Mouse (Mus musculus) embryonic stem cell, embryonic (primary cell): ENCODE data around the gene Podnl1.

Experiments used
- CTCF ChIA-PET, 4 experiments: fragments of 300-600 bp in 2 of 4; fragments of 350-600 bp in 2 of 4; sonication (Branson Sonifier 250); formaldehyde crosslinking; loops; one replicate each; lab custom pipeline; 2022; ENCODE audit warnings: inconsistent platforms in 2 of 4; lab: Charles Lee
- POLR2A ChIA-PET, 4 experiments: fragments of 300-600 bp in 2 of 4; fragments of 350-600 bp in 2 of 4; sonication (Branson Sonifier 250); formaldehyde crosslinking; loops; one replicate each; lab custom pipeline; 2022; ENCODE audit warnings: antibody characterized with exemption in 4 of 4, inconsistent platforms in 1 of 4; lab: Charles Lee

Podnl1 gene

DNA sequence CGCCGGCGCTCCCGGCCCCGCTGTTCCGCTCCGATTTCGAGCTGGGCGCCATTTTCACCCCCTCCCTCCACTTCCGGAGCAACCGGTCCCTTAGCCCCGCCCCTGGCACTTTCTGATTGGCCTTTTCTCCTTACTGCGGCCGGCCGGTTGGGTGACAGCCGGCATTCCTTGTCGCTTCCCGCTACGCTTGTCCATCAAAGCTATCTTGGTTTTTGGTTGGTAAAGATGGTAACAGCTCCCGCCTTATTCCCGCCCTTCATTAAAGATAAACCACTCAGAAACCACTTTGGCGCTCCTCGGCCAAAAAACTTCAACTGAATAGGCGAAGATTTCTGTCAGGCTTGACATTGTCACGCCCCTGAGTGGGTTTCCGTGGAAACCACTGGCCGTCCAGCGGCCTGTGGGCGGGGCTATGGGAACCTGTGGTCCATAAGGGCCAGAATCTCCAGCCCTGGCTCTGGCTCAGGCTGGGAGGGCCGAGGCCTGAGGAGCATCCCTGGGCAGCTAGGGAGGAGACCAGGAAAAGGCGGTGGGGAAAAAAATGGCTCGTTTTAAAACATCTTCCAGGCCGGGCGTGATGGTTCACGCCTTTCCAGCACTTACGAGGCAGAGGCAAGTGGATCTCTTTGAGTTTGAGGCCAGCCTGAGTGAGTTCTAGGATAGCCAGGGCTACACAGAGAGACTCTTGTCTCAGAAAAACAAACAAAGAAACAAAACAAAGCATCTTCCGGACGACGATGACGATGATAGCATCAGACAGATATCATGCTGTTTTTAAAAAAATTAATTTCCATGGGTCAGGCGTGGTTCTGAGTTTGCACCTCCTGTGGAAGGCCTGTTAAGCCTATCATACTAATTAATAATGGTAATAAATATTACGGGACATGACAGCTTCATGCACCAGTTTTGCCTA, 20.8 kb upstream of the Podnl1 start, which contains the start of gene Dcaf15:
Gene Dcaf15, minus strand, starts transcription at position 72 of the 913 bp plus-strand sequence.
- ChIA-PET POLR2A (interaction anchor here (0.6 to 3.2 kb wide), 107 partner anchors 8 to 1400 kb away, joined by 3 to 59 read pairs (median 4); partner anchors contain the start of genes Rfx1 (in 3 of the 4), 4930432K21Rik (in 2 of the 4), Mri1 (in 2 of the 4) and Rln3 (in 2 of the 4)), CTCF (interaction anchor here in 3 of 4 experiments (0.6 to 1.7 kb wide), 22 partner anchors 8 to 824 kb away, joined by 3 to 9 read pairs (median 4); partner anchors contain the start of genes Asf1b (in 1 of the 3), Ccdc130 (in 1 of the 3), Gm10644 (in 1 of the 3) and Il27ra (in 1 of the 3))

DNA sequence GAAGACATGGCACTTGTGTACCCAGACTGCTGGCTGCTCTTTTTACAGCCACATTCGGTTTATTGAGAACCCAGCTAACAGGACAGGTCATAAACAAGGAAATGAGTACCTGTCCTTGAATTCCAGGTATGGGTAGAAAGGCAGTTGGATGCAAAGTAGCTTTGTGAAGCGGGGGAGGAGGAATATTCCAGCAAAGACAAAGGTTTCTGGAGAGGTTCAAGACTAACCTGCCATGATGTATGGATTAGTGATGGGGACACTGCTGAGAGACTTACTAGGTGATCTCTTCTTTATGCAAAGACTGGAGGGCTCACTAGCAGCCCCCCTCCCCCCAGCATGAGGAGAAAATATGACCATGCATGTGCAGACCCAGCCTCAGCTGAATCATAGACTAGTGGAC, 20.1 kb upstream of the Podnl1 start:
- POLR2A ChIA-PET, result interaction anchor here in 3 of 4 experiments (1.2 to 3.2 kb wide), 17 partner anchors 9 to 396 kb away, joined by 3 to 18 read pairs (median 7); partner anchors contain the start of genes Ccdc130 (in 1 of the 3) and Podnl1 (in 1 of the 3)
- CTCF ChIA-PET, result interaction anchor here in 1 of 4 experiments (0.6 kb wide), 1 partner anchor 823 kb away, joined by 5 read pairs; no protein-coding TSS in a partner anchor

DNA sequence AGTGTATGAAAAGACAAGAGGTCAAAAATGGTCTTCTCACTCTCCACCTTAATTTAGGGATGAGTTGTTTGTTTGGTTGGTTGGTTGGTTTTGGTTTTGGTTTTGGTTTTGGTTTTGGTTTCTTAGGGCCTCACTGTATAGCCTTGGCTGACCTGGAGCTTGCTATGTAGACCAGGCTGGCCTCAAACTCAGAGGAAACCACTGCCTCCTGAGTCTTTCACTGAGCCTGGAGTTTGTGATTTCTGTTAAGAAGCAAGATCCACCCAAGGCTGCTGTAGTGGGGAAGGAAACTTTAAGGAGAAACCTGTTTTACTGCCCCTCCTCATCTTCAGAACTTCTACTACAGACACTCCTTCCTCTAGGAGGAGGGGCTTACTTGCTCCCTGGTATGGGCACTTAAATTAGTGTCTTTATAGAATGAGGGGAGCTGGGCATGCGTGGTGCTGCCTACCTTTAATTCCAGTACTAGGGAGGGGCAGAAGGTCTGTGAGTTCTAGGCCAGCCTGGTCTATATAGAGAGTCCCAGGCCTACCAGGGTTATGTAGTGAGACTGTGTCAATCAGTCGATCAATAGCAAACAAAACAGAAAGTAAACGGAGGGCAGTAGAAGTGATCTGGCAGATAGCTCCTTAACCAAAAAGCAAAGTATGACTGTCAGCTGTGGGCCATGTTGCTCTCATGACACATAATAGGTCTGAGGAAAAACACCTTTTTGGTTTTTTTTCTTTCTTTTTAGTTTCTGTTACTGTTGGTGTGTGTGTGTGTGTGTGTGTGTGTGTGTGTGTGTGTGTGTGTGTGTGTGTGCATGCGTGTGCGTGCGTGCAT, 19.4 kb upstream of the Podnl1 start:
- ChIA-PET POLR2A (interaction anchor here in 3 of 4 experiments (0.6 to 2.5 kb wide), 8 partner anchors 11 to 254 kb away, joined by 3 to 14 read pairs (median 6); partner anchors contain the start of gene Podnl1 (in 1 of the 3)), CTCF (interaction anchor here in 1 of 4 experiments (0.6 kb wide), 1 partner anchor 207 kb away, joined by 3 read pairs; no protein-coding TSS in a partner anchor)

DNA sequence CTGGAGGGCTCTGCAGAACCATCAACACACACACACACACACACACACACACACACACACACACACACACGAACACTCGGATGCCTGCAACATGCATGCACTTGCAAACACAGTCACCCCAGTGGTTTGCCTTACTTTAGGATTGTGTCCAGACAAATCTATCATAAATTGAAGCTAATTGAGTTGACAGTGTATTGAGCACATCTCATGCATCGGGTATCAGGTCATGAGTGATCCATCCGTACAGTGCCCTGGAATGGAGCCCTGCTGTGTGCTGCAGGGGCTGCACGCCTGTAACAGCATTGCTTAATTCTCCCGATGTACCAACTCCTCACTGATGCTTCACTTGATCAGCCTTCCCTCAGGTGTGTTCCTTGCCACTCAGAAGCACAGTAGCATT, 10.1 kb upstream of the Podnl1 start:
- CTCF ChIA-PET, result interaction anchor here in 3 of 4 experiments (0.6 to 0.7 kb wide), 3 partner anchors 41 to 159 kb away, joined by 3 read pairs; no protein-coding TSS in a partner anchor
- POLR2A ChIA-PET, result interaction anchor here in 2 of 4 experiments (0.6 to 2.4 kb wide), 5 partner anchors 11 to 526 kb away, joined by 3 to 8 read pairs (median 3); partner anchors contain the start of genes Dcaf15 (in 2 of the 2) and Rfx1 (in 1 of the 2)

DNA sequence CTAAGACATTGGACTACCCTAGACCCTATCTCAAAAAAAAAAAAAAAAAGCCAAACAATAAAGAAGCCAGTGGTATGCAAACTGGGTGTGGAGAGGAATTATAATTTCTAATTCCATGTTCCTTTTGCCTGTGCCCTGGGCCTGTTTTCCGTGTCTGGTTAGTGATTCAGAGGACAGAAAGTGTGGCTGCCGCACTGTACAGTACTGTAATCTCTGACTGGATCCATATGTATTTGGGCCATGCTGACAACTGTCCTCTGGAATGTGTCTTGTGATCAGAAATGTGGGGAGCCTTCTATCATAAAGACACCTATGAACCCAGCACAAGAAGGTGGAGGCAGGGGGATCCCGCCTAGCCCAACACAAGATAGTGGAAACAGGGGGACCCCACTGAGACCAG, 3.6 kb upstream of the Podnl1 start:
- POLR2A ChIA-PET, result interaction anchor here in 1 of 4 experiments (0.6 kb wide), 1 partner anchor 1516 kb away, joined by 4 read pairs; no protein-coding TSS in a partner anchor
- CTCF ChIA-PET, result interaction anchor here in 1 of 4 experiments (0.6 to 0.7 kb wide), 2 partner anchors 26 to 48 kb away, joined by 4 to 9 read pairs; no protein-coding TSS in a partner anchor

DNA sequence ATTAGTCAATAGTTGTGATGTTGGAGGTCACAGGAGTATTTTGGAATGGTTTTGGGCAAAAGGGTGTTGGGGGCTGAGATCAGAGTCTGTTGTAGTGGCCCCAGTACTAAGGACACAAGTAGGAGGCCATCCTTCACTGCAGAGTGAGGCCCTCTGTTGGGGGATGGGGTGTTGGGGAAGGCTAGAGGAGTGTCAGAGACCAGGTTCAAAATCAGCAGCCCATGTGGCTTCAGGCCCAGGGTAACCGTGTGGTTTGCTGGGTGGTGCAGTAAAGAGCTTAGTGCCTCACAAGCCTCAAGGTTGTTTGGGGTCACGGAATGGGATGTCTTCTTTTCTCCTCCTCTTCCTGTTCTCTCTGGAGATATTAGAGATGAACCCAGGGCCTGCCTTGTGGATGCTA, 953 bp downstream of the Podnl1 start:
- CTCF ChIA-PET, result interaction anchor here in 1 of 4 experiments (0.6 to 1.6 kb wide), 4 partner anchors 28 to 232 kb away, joined by 3 to 4 read pairs (median 4); no protein-coding TSS in a partner anchor
- POLR2A ChIA-PET, result interaction anchor here in 3 of 4 experiments (0.6 to 3.9 kb wide), 20 partner anchors 11 to 956 kb away, joined by 3 to 14 read pairs (median 4); partner anchors contain the start of genes Dcaf15 (in 3 of the 3), 1700067K01Rik (in 2 of the 3), 4930432K21Rik (in 2 of the 3) and Cc2d1a (in 2 of the 3)

DNA sequence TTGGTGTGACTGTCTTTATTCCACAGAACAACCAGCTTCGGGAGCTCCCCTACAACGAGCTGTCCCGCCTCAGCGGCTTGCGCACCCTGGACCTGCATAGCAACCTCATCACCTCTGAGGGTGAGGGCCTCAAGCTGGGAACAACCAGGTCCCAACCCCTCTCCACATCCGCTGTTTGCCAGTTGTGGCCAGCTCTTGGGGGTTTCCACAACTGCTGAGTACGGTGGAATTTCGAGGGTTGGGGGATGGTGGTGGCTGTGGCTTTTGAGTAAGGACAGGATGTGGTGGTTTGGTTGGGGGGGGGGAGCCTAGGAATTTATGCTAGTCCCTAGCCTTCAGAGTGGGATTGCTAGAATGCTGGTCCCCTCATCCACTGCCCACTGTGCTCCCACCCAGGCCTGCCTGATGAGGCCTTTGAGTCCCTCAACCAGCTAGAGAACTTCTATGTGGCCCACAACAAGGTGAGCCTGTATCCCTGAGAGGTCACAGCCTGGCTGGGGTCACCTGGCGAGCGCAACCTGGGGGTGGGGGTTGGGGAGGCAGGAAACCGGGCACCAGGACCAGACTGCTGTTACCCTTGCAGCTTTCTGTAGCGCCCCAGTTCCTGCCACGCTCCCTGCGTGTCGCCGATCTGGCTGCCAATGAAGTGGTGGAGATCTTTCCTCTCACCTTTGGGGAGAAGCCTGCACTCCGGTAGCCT, 1.6 kb downstream of the Podnl1 start:
- ChIA-PET POLR2A (interaction anchor here in 3 of 4 experiments (0.6 to 3.9 kb wide), 18 partner anchors 9 to 409 kb away, joined by 3 to 14 read pairs (median 4); partner anchors contain the start of genes Dcaf15 (in 3 of the 3), 4930432K21Rik (in 2 of the 3), Cc2d1a (in 2 of the 3) and 1700067K01Rik (in 1 of the 3)), CTCF (interaction anchor here in 1 of 4 experiments (0.6 to 1.6 kb wide), 5 partner anchors 29 to 232 kb away, joined by 3 to 5 read pairs (median 4); partner anchors contain the start of gene Rln3)

DNA sequence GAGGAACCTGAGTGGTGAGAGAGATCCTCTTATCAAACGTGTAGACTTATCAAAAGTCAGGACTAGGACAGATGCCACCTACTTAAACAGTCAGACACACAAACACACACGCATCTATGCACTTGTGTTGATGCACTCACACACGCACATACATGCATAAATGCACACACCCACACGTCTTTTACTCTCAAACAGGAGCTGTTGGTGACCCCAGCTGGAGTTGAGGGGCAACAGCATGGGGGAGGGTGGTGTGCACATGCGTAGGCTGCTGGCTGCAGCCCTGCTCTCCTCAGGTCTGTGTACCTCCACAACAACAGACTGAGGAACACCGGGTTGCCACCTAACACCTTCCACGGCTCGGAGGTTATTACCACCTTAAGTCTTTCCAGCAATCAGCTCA, 2.5 kb downstream of the Podnl1 start:
- ChIA-PET CTCF (interaction anchor here in 2 of 4 experiments (0.6 to 1.3 kb wide), 2 partner anchors 81 to 84 kb away, joined by 3 to 5 read pairs; partner anchors contain the start of gene Rln3 (in 1 of the 2)), POLR2A (interaction anchor here in 3 of 4 experiments (0.7 to 4.6 kb wide), 6 partner anchors 8 to 410 kb away, joined by 3 to 34 read pairs (median 9); partner anchors contain the start of genes 4930432K21Rik (in 1 of the 3), Cc2d1a (in 1 of the 3) and Dcaf15 (in 1 of the 3))

DNA sequence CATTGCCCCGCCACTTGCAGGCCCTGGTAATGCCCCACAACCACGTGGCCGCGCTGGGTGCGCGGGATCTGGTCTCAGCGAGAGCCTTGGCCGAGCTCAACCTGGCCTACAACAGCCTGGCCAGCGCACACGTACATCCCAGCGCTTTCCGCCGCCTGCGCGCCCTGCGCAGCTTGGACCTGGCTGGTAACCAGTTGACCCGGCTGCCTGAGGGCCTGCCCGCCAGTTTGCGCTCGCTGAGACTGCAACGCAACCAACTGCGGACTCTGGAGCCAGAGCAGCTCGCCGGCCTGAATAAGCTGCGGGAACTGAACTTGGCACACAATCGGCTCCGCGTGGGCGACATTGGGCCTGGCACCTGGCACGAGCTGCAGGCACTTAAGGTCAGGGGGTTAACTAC, 5.0 kb downstream of the Podnl1 start:
- CTCF ChIA-PET, result interaction anchor here (0.8 to 1.7 kb wide), 8 partner anchors 76 to 123 kb away, joined by 3 to 5 read pairs (median 3); partner anchors contain the start of gene Il27ra (in 1 of the 4)
- POLR2A ChIA-PET, result interaction anchor here (0.5 to 4.6 kb wide), 40 partner anchors 10 to 840 kb away, joined by 3 to 35 read pairs (median 4); partner anchors contain the start of genes Cc2d1a (in 2 of the 4), Ccdc130 (in 2 of the 4), Dcaf15 (in 2 of the 4) and 4930432K21Rik (in 1 of the 4)

DNA sequence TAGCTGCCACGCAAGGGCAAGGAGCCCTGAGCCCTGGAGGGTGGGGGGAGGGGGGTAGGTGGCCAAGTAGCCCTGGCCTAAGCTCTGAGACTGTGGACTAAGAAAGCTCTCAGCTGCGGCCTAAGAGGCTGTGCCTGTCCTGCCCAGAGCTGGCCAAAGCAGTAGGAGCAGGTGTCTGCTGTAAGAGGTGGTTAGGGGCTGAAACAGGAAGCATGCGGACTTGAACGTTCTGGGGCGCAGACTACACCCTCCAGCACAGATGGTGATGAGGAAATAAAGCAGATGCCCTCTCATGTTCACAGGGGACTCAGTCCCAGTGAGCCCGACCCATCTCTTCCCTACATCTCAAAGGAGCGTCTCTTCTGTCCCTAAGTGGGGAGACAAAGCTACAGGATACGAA, 6.4 kb downstream of the Podnl1 start:
- POLR2A ChIA-PET, result interaction anchor here in 3 of 4 experiments (0.9 to 4.6 kb wide), 12 partner anchors 9 to 75 kb away, joined by 3 to 35 read pairs (median 4); partner anchors contain the start of genes 4930432K21Rik (in 1 of the 3), Cc2d1a (in 1 of the 3), Dcaf15 (in 1 of the 3) and Rfx1 (in 1 of the 3)
- CTCF ChIA-PET, result interaction anchor here (0.6 to 1.6 kb wide), 5 partner anchors 12 to 684 kb away, joined by 3 read pairs; no protein-coding TSS in a partner anchor

DNA sequence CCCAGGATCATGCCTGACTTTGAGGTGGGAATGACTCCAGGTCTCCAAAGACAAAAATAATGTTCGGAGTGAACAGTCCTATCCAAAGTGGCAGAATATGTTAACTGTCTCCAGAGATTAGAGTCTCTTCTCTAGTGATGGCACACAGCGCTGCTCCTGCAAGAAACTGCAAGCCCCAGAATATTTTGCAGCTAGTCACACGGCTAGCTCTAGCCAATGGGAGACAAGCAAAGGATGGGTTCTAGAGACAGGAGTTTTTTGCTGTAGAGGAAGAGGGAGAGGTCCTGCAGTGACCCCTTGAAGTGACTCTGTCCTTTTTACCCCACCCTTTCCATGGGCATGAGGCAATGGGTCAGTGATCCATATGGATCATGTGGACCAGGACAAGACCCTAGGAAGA, 12.1 kb downstream of the Podnl1 start:
- ChIA-PET POLR2A (interaction anchor here in 2 of 4 experiments (1.0 to 3.4 kb wide), 6 partner anchors 10 to 63 kb away, joined by 4 to 14 read pairs (median 6); partner anchors contain the start of genes 4930432K21Rik (in 1 of the 2), Cc2d1a (in 1 of the 2) and Dcaf15 (in 1 of the 2)), CTCF (interaction anchor here in 1 of 4 experiments (0.6 to 0.7 kb wide), 2 partner anchors 160 to 796 kb away, joined by 3 to 5 read pairs; no protein-coding TSS in a partner anchor)

DNA sequence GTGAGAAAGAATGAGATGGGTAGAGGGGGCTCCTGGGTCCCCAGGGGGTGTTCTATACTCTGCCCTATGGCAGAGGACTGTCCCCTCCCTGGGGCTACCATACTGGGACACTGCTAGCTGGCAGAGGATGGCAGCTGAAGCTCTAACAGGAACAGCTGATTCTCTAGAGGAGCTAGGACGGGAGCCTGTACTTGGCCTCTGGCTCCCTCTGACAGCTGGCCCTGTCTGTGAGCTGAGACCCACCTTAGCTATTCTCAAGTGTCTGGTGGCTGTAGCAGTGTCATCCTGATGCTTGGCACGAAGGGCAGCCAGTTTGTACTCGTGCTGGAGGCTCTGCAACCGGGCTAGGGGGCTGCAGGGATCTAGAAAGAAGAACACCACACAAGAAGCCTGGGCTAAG, 15.0 kb downstream of the Podnl1 start:
- CTCF ChIA-PET, result interaction anchor here (0.5 to 0.6 kb wide), 4 partner anchors 12 to 186 kb away, joined by 3 to 6 read pairs (median 3); partner anchors contain the start of gene Gm10644 (in 1 of the 4)
- POLR2A ChIA-PET, result interaction anchor here (0.6 to 4.2 kb wide), 7 partner anchors 8 to 220 kb away, joined by 3 to 19 read pairs (median 4); no protein-coding TSS in a partner anchor

DNA sequence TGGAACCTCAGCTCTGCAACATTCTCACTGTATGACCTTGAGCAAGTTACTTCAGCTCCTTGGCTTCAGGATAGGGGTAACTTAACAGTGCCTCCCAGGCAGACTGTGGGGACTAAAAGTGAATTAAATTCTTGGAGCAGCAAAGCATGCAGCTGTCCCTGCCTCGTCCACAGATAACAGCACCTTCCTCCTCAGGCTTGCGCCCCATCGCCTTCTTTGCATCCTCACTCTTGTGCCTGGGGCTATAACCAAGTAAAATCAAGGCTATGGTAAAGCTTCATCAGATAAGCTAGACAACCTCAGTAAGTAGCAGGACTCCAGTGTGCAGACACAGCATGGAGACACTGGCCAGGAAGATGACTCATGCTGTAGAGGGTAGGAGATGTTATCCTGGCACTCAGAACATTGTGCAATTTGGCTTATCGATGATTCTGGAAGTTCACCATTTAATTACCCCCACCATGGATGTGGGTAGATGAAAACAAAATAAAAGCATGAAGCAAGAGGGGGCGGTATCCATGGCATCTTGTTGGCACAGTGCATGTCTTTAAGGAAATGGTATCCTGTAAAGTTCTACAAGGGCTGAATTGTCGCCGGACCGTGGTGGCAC, 19.0 kb downstream of the Podnl1 start:
- ChIA-PET CTCF (interaction anchor here in 2 of 4 experiments (0.5 to 1.3 kb wide), 3 partner anchors 13 to 358 kb away, joined by 3 read pairs; no protein-coding TSS in a partner anchor), POLR2A (interaction anchor here in 1 of 4 experiments (0.6 kb wide), 1 partner anchor 115 kb away, joined by 3 read pairs; no protein-coding TSS in a partner anchor)

DNA sequence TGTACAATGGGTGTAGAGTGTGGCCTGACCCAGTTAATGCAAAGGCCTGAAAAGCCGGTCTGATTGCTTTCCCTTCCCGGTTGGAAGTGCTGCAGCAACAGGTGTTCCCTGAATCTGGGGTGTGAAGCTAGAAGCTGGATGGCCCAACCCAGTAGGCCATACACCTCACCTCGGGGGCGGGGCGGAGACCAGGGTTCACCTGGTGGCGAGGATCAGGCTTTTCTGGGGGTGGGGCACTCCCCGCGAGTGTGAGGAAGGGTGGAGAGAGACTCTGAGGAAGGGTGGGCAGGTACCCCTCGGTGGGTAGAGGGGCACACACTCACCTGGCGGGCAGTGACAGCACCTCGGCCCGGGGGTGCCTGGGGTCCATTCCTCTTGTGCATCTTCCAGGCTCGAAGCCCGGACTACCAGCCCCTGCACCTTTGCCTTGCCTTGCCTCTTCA, 21.6 kb downstream of the Podnl1 start:
- CTCF ChIA-PET, result interaction anchor here in 2 of 4 experiments (1.2 to 1.4 kb wide), 2 partner anchors 15 to 139 kb away, joined by 3 read pairs; no protein-coding TSS in a partner anchor
- POLR2A ChIA-PET, result interaction anchor here (0.6 to 4.8 kb wide), 30 partner anchors 9 to 432 kb away, joined by 3 to 34 read pairs (median 4); partner anchors contain the start of genes Rfx1 (in 2 of the 4), Adgre5 (in 1 of the 4), Dcaf15 (in 1 of the 4) and Ddx39 (in 1 of the 4)
